Mouse (Mus musculus): Measurements from ENCODE around the gene Gm7534. TPM values are rescaled to one million over a fixed set of nuclear protein-coding genes. Genes with fewer than 3 reads are reported as not detected.

The Gm7534 gene
- polyA plus RNA-seq, 1 experiment from 2014 or later: not detected

GRCm38 (mm10) chr4:134238279-134238651 lies 35.5 kb upstream of the Gm7534 start, which contains the start of gene Cnksr1:
Gene Cnksr1 (minus strand): TSS chr4:134238399.
- Histone ChIP-seq H3K4me1 (ENCODE audit: insufficient read depth, low read depth, low read length) (peaks cover 4% of the 10 kb centered on the region), H3K36me3 (ENCODE audit: insufficient read depth, low read length) (no peaks in the 10 kb centered on the region), H3K4me2 (replicated peaks; ENCODE audit: low read depth, low read length) (peak within 1 kb of the TSS; percentile 50), H3K27me3 (replicated peaks; ENCODE audit: insufficient read depth, low read length) (no peaks in the 10 kb centered on the region), H3K9ac (replicated peaks; ENCODE audit: low read depth) (peak within 1 kb of the TSS; percentile 37; the same call in 1 of the 2 replicates), H3K9me3 (ENCODE audit: low read length) (no peaks in the 10 kb centered on the region), H3K4me3 (ENCODE audit: low read depth, low read length) (peak within 1 kb of the TSS; percentile 38), H3K27ac (ENCODE audit: low read length) (peak within 1 kb of the TSS; percentile 91)
- DNase-seq (ENCODE audit: low spot score) (peak; percentile 95), ATAC-seq (peak; percentile 99)
- 2% methylated on average over 16 of the region's 18 CpGs for WGBS
- TF ChIP-seq CTCF (IDR thresholded peaks at IDR 0.05) (no peak), EP300 (IDR thresholded peaks at IDR 0.05) (no peak)

GRCm38 (mm10) chr4:134237582-134238278 lies 34.9 kb upstream of the Gm7534 start:
- peak overlapping the region; percentile 38 for H3K4me3 ChIP-seq (ENCODE audit: low read depth, low read length)
- peak overlapping the region; percentile 91 for H3K27ac ChIP-seq (ENCODE audit: low read length)
- peak; percentile 34; the same call in 1 of the 2 replicates for TF ChIP-seq EP300 (IDR thresholded peaks at IDR 0.05)
- no peak for TF ChIP-seq CTCF (IDR thresholded peaks at IDR 0.05)
- H3K9ac ChIP-seq (replicated peaks; ENCODE audit: low read depth): peak overlapping the region; percentile 37; the same call in 1 of the 2 replicates
- H3K36me3 ChIP-seq (ENCODE audit: insufficient read depth, low read length): 0 out of 2 replicates have a peak, but pooled peaks cover 1% of the 10 kb centered on the region
- H3K4me1 ChIP-seq (ENCODE audit: insufficient read depth, low read depth, low read length): peaks cover 4% of the 10 kb centered on the region
- no peaks in the 10 kb centered on the region for H3K9me3 ChIP-seq (ENCODE audit: low read length)
- peak overlapping the region; percentile 50 for H3K4me2 ChIP-seq (replicated peaks; ENCODE audit: low read depth, low read length)
- DNase-seq (ENCODE audit: low spot score): peak; percentile 64
- peak; percentile 65 for ATAC-seq
- WGBS: 12% methylated on average over 19 of the region's 19 CpGs
- no peaks in the 10 kb centered on the region for H3K27me3 ChIP-seq (replicated peaks; ENCODE audit: insufficient read depth, low read length)

GRCm38 (mm10) chr4:134234876-134235275 lies 32.1 kb upstream of the Gm7534 start:
- no peak overlapping the region for H3K4me3 ChIP-seq (ENCODE audit: low read depth, low read length)
- ATAC-seq: no peak
- H3K27ac ChIP-seq (ENCODE audit: low read length): no peak overlapping the region
- WGBS: 79% methylated on average over 5 of the region's 5 CpGs
- no peak for TF ChIP-seq EP300 (IDR thresholded peaks at IDR 0.05)
- no peak for TF ChIP-seq CTCF (IDR thresholded peaks at IDR 0.05)
- H3K4me1 ChIP-seq (ENCODE audit: insufficient read depth, low read depth, low read length): peaks cover 4% of the 10 kb centered on the region
- H3K9me3 ChIP-seq (ENCODE audit: low read length): no peaks in the 10 kb centered on the region
- no peak overlapping the region for H3K9ac ChIP-seq (replicated peaks; ENCODE audit: low read depth)
- H3K36me3 ChIP-seq (ENCODE audit: insufficient read depth, low read length): 0 out of 2 replicates have a peak, but pooled peaks cover 4% of the 10 kb centered on the region
- no peak for DNase-seq (ENCODE audit: low spot score)
- no peaks in the 10 kb centered on the region for H3K27me3 ChIP-seq (replicated peaks; ENCODE audit: insufficient read depth, low read length)
- no peak overlapping the region for H3K4me2 ChIP-seq (replicated peaks; ENCODE audit: low read depth, low read length)

GRCm38 (mm10) chr4:134230431-134230830 lies 27.6 kb upstream of the Gm7534 start:
- WGBS: 22% methylated on average over 8 of the region's 8 CpGs
- no peak for TF ChIP-seq CTCF (IDR thresholded peaks at IDR 0.05)
- no peak for TF ChIP-seq EP300 (IDR thresholded peaks at IDR 0.05)

GRCm38 (mm10) chr4:134227194-134227593 lies 24.4 kb upstream of the Gm7534 start, which contains the start of gene Catsper4:
Gene Catsper4 (minus strand): TSS chr4:134227383.
- TF ChIP-seq CTCF (IDR thresholded peaks at IDR 0.05): peak; percentile 37
- no peak for TF ChIP-seq EP300 (IDR thresholded peaks at IDR 0.05)
- no peak within 1 kb of the TSS for H3K4me2 ChIP-seq (replicated peaks; ENCODE audit: low read depth, low read length)
- no peak within 1 kb of the TSS for H3K4me3 ChIP-seq (ENCODE audit: low read depth, low read length)
- ATAC-seq (no peak), DNase-seq (ENCODE audit: low spot score) (no peak)
- H3K36me3 ChIP-seq (ENCODE audit: insufficient read depth, low read length): no peaks in the 10 kb centered on the region
- no peaks in the 10 kb centered on the region for H3K4me1 ChIP-seq (ENCODE audit: insufficient read depth, low read depth, low read length)
- no peak within 1 kb of the TSS for H3K27ac ChIP-seq (ENCODE audit: low read length)
- WGBS: 71% methylated on average over 8 of the region's 8 CpGs
- H3K27me3 ChIP-seq (replicated peaks; ENCODE audit: insufficient read depth, low read length): no peaks in the 10 kb centered on the region
- H3K9ac ChIP-seq (replicated peaks; ENCODE audit: low read depth): no peak within 1 kb of the TSS
- no peaks in the 10 kb centered on the region for H3K9me3 ChIP-seq (ENCODE audit: low read length)

More at GRCm38 (mm10) chr4:134230431-134230830, 27.6 kb upstream of the Gm7534 start:
- Histone ChIP-seq H3K4me1 (ENCODE audit: insufficient read depth, low read depth, low read length) (no peaks in the 10 kb centered on the region), H3K36me3 (ENCODE audit: insufficient read depth, low read length) (0 out of 2 replicates have a peak, but pooled peaks cover 4% of the 10 kb centered on the region), H3K9ac (replicated peaks; ENCODE audit: low read depth) (no peak overlapping the region), H3K27ac (ENCODE audit: low read length) (no peak overlapping the region), H3K27me3 (replicated peaks; ENCODE audit: insufficient read depth, low read length) (no peaks in the 10 kb centered on the region), H3K9me3 (ENCODE audit: low read length) (no peaks in the 10 kb centered on the region), H3K4me3 (ENCODE audit: low read depth, low read length) (no peak overlapping the region), H3K4me2 (replicated peaks; ENCODE audit: low read depth, low read length) (no peak overlapping the region)
- ATAC-seq: no peak
- DNase-seq (ENCODE audit: low spot score): no peak

- WGBS: 41% methylated on average over 11 of the region's 11 CpGs
- Histone ChIP-seq H3K9ac (replicated peaks; ENCODE audit: low read depth) (no peak overlapping the region), H3K9me3 (ENCODE audit: low read length) (no peaks in the 10 kb centered on the region), H3K27me3 (replicated peaks; ENCODE audit: insufficient read depth, low read length) (no peaks in the 10 kb centered on the region), H3K4me1 (ENCODE audit: insufficient read depth, low read depth, low read length) (no peaks in the 10 kb centered on the region), H3K4me2 (replicated peaks; ENCODE audit: low read depth, low read length) (no peak overlapping the region), H3K27ac (ENCODE audit: low read length) (no peak overlapping the region), H3K36me3 (ENCODE audit: insufficient read depth, low read length) (no peaks in the 10 kb centered on the region), H3K4me3 (ENCODE audit: low read depth, low read length) (no peak overlapping the region)
- DNase-seq (ENCODE audit: low spot score): no peak
- ATAC-seq: no peak
- TF ChIP-seq CTCF (IDR thresholded peaks at IDR 0.05): no peak
- no peak for TF ChIP-seq EP300 (IDR thresholded peaks at IDR 0.05)
Observed at GRCm38 (mm10) chr4:134222793-134223600, 20.2 kb upstream of the Gm7534 start.
